Mouse (Mus musculus) forebrain, embryonic 15.5 days (tissue): ENCODE measurements around the gene Cd70. TPM values are rescaled to one million over a fixed set of nuclear protein-coding genes. Genes with fewer than 3 reads are reported as not detected.

Experiments used
- ATAC-seq: fragments of 200-750 bp; cut with Nextera tagmentation; replicated peaks from 2 replicates; pipeline ENCODE4 v1.8.0; 2017; ENCODE audit warnings: mild to moderate bottlenecking, moderate TSS enrichment, moderate library complexity
- H3K27ac ChIP-seq: fragments of 300-500 bp; sonication (generic); replicated peaks from 2 replicates; pipeline ENCODE4 v1.5.1; 2015; ENCODE audit warnings: mild to moderate bottlenecking, inconsistent platforms
- H3K27me3 ChIP-seq: fragments of 300-500 bp; sonication (generic); 2 replicates; pipeline ENCODE4 v1.6.1; 2015; ENCODE audit warnings: inconsistent platforms
- H3K36me3 ChIP-seq: fragments of 300-500 bp; sonication (generic); 2 replicates; pipeline ENCODE4 v1.6.1; 2015; ENCODE audit warnings: mild to moderate bottlenecking, inconsistent platforms
- H3K4me1 ChIP-seq: fragments of 300-500 bp; sonication (generic); 2 replicates; pipeline ENCODE4 v1.6.1; 2015; ENCODE audit warnings: inconsistent platforms
- H3K4me2 ChIP-seq: fragments of 300-500 bp; sonication (generic); replicated peaks from 2 replicates; pipeline ENCODE4 v1.6.1; 2015; ENCODE audit warnings: mild to moderate bottlenecking, inconsistent platforms
- H3K4me3 ChIP-seq: fragments of 300-500 bp; sonication (generic); 2 replicates; pipeline ENCODE4 v1.5.1; 2015; ENCODE audit warnings: mild to moderate bottlenecking, inconsistent platforms
- H3K9ac ChIP-seq: fragments of 300-500 bp; sonication (generic); replicated peaks from 2 replicates; pipeline ENCODE4 v1.6.1; 2015; ENCODE audit warnings: mild to moderate bottlenecking, inconsistent platforms
- H3K9me3 ChIP-seq: fragments of 300-500 bp; sonication (generic); 2 replicates; pipeline ENCODE4 v1.6.1; 2016; ENCODE audit warnings: inconsistent platforms
- WGBS: fragments of 180-500 bp; shearing (Covaris S2); methylation state at CpG from one replicate; pipeline ENCODE4 v1.1.7; 2015; ENCODE audit warnings: mixed read lengths; 5-methylcytosine and 5-hydroxymethylcytosine counted together
- polyA plus RNA-seq: library from polyadenylated mRNA; unstranded; fragments of >200 nt; fragmentation: Nextera tagmentation; extraction: Ambion mirVana; gene quantifications from 2 replicates; pipeline ENCODE4 v1.2.1, GENCODE M21; 2015

Cd70 gene
- polyA plus RNA-seq, 1 experiment from 2014 or later: 0.28 TPM

- ATAC-seq: no peak
- peaks cover 23% of the 10 kb centered on the region for H3K4me1 ChIP-seq
- 83% methylated on average over 7 of the region's 7 CpGs for WGBS
Measured at GRCm38 (mm10) chr17:57108040-57108665, 41.4 kb downstream of the Cd70 start.

DNA sequence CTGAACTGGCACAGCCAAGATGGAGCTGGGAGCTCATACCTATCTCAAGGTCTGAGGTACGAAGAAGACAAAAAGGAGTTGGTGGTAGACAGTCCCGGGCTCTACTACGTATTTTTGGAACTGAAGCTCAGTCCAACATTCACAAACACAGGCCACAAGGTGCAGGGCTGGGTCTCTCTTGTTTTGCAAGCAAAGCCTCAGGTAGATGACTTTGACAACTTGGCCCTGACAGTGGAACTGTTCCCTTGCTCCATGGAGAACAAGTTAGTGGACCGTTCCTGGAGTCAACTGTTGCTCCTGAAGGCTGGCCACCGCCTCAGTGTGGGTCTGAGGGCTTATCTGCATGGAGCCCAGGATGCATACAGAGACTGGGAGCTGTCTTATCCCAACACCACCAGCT lies 42.5 kb downstream of the Cd70 start:
- 90% methylated on average over 5 of the region's 5 CpGs for WGBS
- Histone ChIP-seq H3K4me2 (no peak overlapping the region), H3K27me3 (no peaks in the 10 kb centered on the region), H3K4me3 (no peak overlapping the region), H3K36me3 (no peaks in the 10 kb centered on the region), H3K9ac (no peak overlapping the region), H3K27ac (no peak overlapping the region), H3K4me1 (peaks cover 23% of the 10 kb centered on the region), H3K9me3 (no peaks in the 10 kb centered on the region)
- ATAC-seq: no peak

More at GRCm38 (mm10) chr17:57108040-57108665, 41.4 kb downstream of the Cd70 start:
- no peak overlapping the region for H3K4me3 ChIP-seq
- H3K9me3 ChIP-seq: no peaks in the 10 kb centered on the region
- no peaks in the 10 kb centered on the region for H3K36me3 ChIP-seq
- no peak overlapping the region for H3K27ac ChIP-seq
- no peaks in the 10 kb centered on the region for H3K27me3 ChIP-seq
- H3K4me2 ChIP-seq: no peak overlapping the region
- H3K9ac ChIP-seq: no peak overlapping the region

- H3K4me1 ChIP-seq: peaks cover 23% of the 10 kb centered on the region
- H3K27ac ChIP-seq: no peak overlapping the region
- no peak for ATAC-seq
- peak overlapping the region; percentile 86 for H3K4me3 ChIP-seq
- H3K4me2 ChIP-seq: peak overlapping the region; percentile 71
- no peaks in the 10 kb centered on the region for H3K9me3 ChIP-seq
- WGBS: 6% methylated on average over 9 of the region's 9 CpGs
- peak overlapping the region; percentile 70 for H3K9ac ChIP-seq
- no peaks in the 10 kb centered on the region for H3K36me3 ChIP-seq
- H3K27me3 ChIP-seq: no peaks in the 10 kb centered on the region
Measured at GRCm38 (mm10) chr17:57106035-57106368, 43.6 kb downstream of the Cd70 start.

DNA sequence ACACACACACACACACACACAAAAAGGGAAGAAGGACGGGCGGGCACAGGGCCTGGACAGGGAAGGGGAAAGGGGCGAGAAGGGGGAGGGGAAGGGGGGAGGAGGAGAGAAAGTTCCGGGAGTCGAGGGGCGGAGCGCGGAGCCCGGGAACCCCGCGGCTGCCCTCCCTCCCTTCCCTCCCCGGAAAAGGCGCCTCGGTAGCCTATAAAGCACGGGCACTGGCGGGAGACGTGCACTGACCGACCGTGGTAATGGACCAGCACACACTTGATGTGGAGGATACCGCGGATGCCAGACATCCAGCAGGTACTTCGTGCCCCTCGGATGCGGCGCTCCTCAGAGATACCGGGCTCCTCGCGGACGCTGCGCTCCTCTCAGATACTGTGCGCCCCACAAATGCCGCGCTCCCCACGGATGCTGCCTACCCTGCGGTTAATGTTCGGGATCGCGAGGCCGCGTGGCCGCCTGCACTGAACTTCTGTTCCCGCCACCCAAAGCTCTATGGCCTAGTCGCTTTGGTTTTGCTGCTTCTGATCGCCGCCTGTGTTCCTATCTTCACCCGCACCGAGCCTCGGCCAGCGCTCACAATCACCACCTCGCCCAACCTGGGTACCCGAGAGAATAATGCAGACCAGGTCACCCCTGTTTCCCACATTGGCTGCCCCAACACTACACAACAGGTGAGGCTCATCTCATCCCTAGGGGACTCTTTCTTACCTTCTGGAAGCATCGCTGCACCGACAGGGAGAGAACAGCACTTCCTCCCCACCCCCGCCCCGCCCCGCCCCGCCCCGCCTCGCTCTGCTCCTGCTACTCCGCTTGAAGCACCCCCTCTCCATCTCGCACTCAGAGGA lies 44.2 kb downstream of the Cd70 start, which contains the start of gene Tnfsf9:
Gene Tnfsf9 (plus strand): TSS at position 145 of the 854 bp plus-strand sequence.
- WGBS: under 1% methylated on average over 58 of the region's 61 CpGs
- Histone ChIP-seq H3K4me3 (peak within 1 kb of the TSS; percentile 86), H3K4me2 (peak within 1 kb of the TSS; percentile 71), H3K27ac (peak within 1 kb of the TSS; percentile 54), H3K36me3 (no peaks in the 10 kb centered on the region), H3K9ac (peak within 1 kb of the TSS; percentile 70), H3K4me1 (peaks cover 23% of the 10 kb centered on the region), H3K9me3 (no peaks in the 10 kb centered on the region), H3K27me3 (no peaks in the 10 kb centered on the region)
- ATAC-seq: peak; percentile 86

GRCm38 (mm10) chr17:57104496-57104895 lies 45.1 kb downstream of the Cd70 start:
- ATAC-seq: peak; percentile 2; the same call in 1 of the 2 replicates

GRCm38 (mm10) chr17:57102276-57102675 lies 47.3 kb downstream of the Cd70 start:
- no peaks in the 10 kb centered on the region for H3K9me3 ChIP-seq
- no peak for ATAC-seq
- H3K4me2 ChIP-seq: no peak overlapping the region
- no peak overlapping the region for H3K27ac ChIP-seq
- H3K27me3 ChIP-seq: no peaks in the 10 kb centered on the region
- peaks cover 19% of the 10 kb centered on the region for H3K4me1 ChIP-seq
- 88% methylated on average over 2 of the region's 2 CpGs for WGBS
- H3K36me3 ChIP-seq: no peaks in the 10 kb centered on the region
- H3K9ac ChIP-seq: no peak overlapping the region
- no peak overlapping the region for H3K4me3 ChIP-seq

More at GRCm38 (mm10) chr17:57104496-57104895, 45.1 kb downstream of the Cd70 start:
- Histone ChIP-seq H3K36me3 (no peaks in the 10 kb centered on the region), H3K4me1 (peaks cover 23% of the 10 kb centered on the region), H3K27me3 (no peaks in the 10 kb centered on the region), H3K4me2 (peak overlapping the region; percentile 71), H3K9ac (peak overlapping the region; percentile 70), H3K9me3 (no peaks in the 10 kb centered on the region), H3K27ac (no peak overlapping the region), H3K4me3 (peak overlapping the region; percentile 86)
- 44% methylated on average over 4 of the region's 4 CpGs for WGBS

DNA sequence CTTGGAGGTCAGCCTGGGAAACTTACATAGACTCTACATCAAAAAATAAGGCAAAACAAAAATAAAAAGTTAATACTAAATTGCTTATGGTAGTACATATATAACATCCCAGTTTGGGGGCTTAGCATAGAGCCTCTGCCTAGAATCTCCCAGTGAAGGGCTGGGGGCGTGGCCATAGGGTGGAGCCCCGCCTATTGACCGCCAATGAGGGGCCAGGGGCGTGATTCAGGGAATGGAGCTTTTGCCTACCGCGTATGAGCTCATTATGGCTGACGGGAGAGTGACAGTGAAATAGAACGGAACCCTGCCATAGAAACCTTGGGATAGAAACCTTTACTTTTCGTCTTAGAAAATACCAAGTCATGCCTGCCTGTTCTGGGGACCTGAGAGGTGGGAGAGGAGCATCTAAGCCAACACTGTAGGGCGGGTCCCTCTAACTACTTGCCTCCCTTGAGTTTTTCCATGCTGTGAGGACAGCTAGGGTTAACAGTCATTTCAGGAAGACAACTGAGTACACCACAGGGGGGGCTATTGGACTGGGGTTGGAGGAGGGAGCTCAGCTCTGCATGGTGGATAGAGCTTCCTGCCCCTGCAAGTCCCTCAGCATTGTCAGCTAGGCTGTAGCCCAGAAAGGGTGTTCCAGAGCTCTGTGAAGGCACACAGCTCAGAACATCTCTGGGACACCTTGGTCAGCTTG lies 49.8 kb downstream of the Cd70 start:
- Histone ChIP-seq H3K9ac (no peak overlapping the region), H3K4me2 (no peak overlapping the region), H3K27ac (no peak overlapping the region), H3K4me3 (no peak overlapping the region), H3K27me3 (no peaks in the 10 kb centered on the region), H3K36me3 (no peaks in the 10 kb centered on the region), H3K9me3 (no peaks in the 10 kb centered on the region), H3K4me1 (peaks cover 15% of the 10 kb centered on the region)
- no peak for ATAC-seq
- WGBS: 6% methylated on average over 10 of the region's 10 CpGs

DNA sequence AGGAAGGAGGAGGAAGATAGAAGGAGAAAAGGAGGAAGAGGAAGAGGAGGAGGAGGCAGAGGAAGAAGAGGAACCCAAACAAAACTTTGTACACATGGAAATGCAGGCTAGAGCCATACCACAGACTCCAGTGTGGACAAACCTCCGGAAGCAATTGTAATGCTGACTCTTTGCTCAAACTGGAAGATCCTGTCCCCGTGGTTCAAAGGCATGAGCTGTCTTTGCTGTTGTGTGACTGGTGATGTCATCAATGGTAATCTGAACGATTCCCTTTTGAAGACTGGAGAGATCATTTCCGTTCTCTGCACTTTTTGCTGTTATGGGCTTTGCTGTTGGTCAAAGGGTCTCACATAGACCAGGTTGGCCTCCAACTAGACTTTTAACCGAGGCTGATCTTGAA lies 51.3 kb downstream of the Cd70 start:
- Histone ChIP-seq H3K27me3 (no peaks in the 10 kb centered on the region), H3K36me3 (no peaks in the 10 kb centered on the region), H3K27ac (no peak overlapping the region), H3K9me3 (no peaks in the 10 kb centered on the region), H3K4me2 (no peak overlapping the region), H3K9ac (no peak overlapping the region), H3K4me1 (peaks cover 9% of the 10 kb centered on the region), H3K4me3 (no peak overlapping the region)
- WGBS: 88% methylated on average over 5 of the region's 5 CpGs
- no peak for ATAC-seq

DNA sequence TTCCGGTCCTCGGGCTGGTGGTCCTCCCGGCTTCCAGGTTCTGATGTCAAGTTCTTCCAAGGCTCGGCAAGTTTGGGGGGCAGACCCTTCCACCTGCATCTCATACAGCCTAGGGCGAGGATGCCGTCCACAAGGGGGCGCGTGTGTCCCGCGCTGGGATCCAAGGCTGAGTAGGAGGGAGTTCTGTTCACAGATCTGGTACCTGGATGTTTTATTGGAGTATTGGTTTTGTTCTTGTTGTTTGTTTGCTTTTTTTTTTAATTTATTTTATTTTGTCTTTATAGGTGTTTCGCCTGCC lies 53.0 kb downstream of the Cd70 start:
- peak; percentile 86 for ATAC-seq
- Histone ChIP-seq H3K9me3 (no peaks in the 10 kb centered on the region), H3K4me1 (peaks cover 9% of the 10 kb centered on the region)

More for the DNA sequence above, 53.0 kb downstream of the Cd70 start:
- Histone ChIP-seq H3K27me3 (no peaks in the 10 kb centered on the region), H3K4me2 (peak overlapping the region; percentile 36), H3K9ac (no peak overlapping the region), H3K27ac (no peak overlapping the region), H3K36me3 (no peaks in the 10 kb centered on the region), H3K4me3 (peak overlapping the region; percentile 21)
- 2% methylated on average over 11 of the region's 11 CpGs for WGBS

Other genes with a start within 250 kb of the Cd70 start
- gene Mllt1, start 214.4 kb downstream of the Cd70 start, polyA plus RNA-seq: 88.4 and 91.1 TPM in 2 replicates
- gene Acer1, start 167.7 kb downstream of the Cd70 start, polyA plus RNA-seq: not detected in 2 replicates
- gene Clpp, start 159.5 kb downstream of the Cd70 start, polyA plus RNA-seq: 162 and 175 TPM in 2 replicates
- gene Alkbh7, start 152.4 kb downstream of the Cd70 start, polyA plus RNA-seq: 43.7 and 46.2 TPM in 2 replicates
- 0.45 and 0.55 TPM in 2 replicates for gene Pspn, start 149.8 kb downstream of the Cd70 start, polyA plus RNA-seq
- 80.4 and 81.7 TPM in 2 replicates for gene Gtf2f1, start 138.5 kb downstream of the Cd70 start, polyA plus RNA-seq
- 0.31 and 0.47 TPM in 2 replicates for gene Gm17949, start 138.3 kb downstream of the Cd70 start, polyA plus RNA-seq
- 35.2 and 37.0 TPM in 2 replicates for gene Khsrp, start 118.3 kb downstream of the Cd70 start, polyA plus RNA-seq
- not detected in 2 replicates for gene Slc25a41, start 108.1 kb downstream of the Cd70 start, polyA plus RNA-seq
- 1.3 and 2.0 TPM in 2 replicates for gene Crb3, start 90.7 kb downstream of the Cd70 start, polyA plus RNA-seq
- 27.6 and 29.1 TPM in 2 replicates for gene Slc25a23, start 89.9 kb downstream of the Cd70 start, polyA plus RNA-seq
- 3.9 and 4.4 TPM in 2 replicates for gene Dennd1c, start 71.3 kb downstream of the Cd70 start, polyA plus RNA-seq
- 239 and 253 TPM in 2 replicates for gene Tubb4a, start 62.0 kb downstream of the Cd70 start, polyA plus RNA-seq
- gene Tnfsf9, start 44.5 kb downstream of the Cd70 start, polyA plus RNA-seq: 10.2 and 10.3 TPM in 2 replicates
- not detected in 2 replicates for gene Tnfsf14, start 44.4 kb upstream of the Cd70 start, polyA plus RNA-seq
- 0.59 and 0.93 TPM in 2 replicates for gene C3, start 78.4 kb upstream of the Cd70 start, polyA plus RNA-seq
- gene Gpr108, start 98.7 kb upstream of the Cd70 start, polyA plus RNA-seq: 17.0 and 17.7 TPM in 2 replicates
- gene Trip10, start 99.7 kb upstream of the Cd70 start, polyA plus RNA-seq: 12.4 and 15.4 TPM in 2 replicates
- 1.2 and 1.5 TPM in 2 replicates for gene Vav1, start 129.3 kb upstream of the Cd70 start, polyA plus RNA-seq
- gene Adgre1, start 208.9 kb upstream of the Cd70 start, polyA plus RNA-seq: 3.4 and 3.5 TPM in 2 replicates